Mouse (Mus musculus) cerebellum, adult 9-10 months (tissue): ENCODE measurements at regions not wholly inside any gene's neighbourhood (a gene's known extent, or its start where the extent isn't known, plus 50 kb on each side); places are given as distances from the start of the nearest gene placed in this dataset.
A peak's percentile ranks its signal among the peaks of the same experiment; 100 is the strongest.
"Not testable (repeated sequence)": the region's sequence is repeated elsewhere in the genome, so short reads cannot be mapped to it uniquely, and the experiment has no call there.

ENCODE experiments used
- DNase-seq: peaks from one replicate; pipeline ENCODE4 v3.0.0; 2022

- DNase-seq = no peak
These were observed 174.2 kb upstream of the Cdkn3 start for GRCm38 (mm10) chr14:46586093-46586492.

GRCm38 (mm10) chr14:46578051-46579000 lies 182.0 kb upstream of the Cdkn3 start:
- DNase-seq = no peak

- no peak for DNase-seq
These were observed 184.5 kb upstream of the Cdkn3 start for GRCm38 (mm10) chr14:46575889-46576288.

GRCm38 (mm10) chr14:46575414-46575813 lies 184.9 kb upstream of the Cdkn3 start:
- DNase-seq = no peak

GRCm38 (mm10) chr14:46573401-46573800 lies 182.9 kb upstream of the Bmp4 start:
- DNase-seq = no peak

- DNase-seq = not testable (repeated sequence)
These were observed 182.5 kb upstream of the Bmp4 start for GRCm38 (mm10) chr14:46572972-46573371.

- no peak for DNase-seq
These were observed 181.4 kb upstream of the Bmp4 start for GRCm38 (mm10) chr14:46571841-46572240.

GRCm38 (mm10) chr14:46569273-46569672 lies 178.8 kb upstream of the Bmp4 start:
- DNase-seq = no peak

GRCm38 (mm10) chr14:46567411-46567780 lies 176.9 kb upstream of the Bmp4 start:
- DNase-seq = no peak

- DNase-seq = no peak
These were observed 176.4 kb upstream of the Bmp4 start for GRCm38 (mm10) chr14:46566681-46567410.

GRCm38 (mm10) chr14:46564998-46565397 lies 174.5 kb upstream of the Bmp4 start:
- DNase-seq = peak; percentile 35

- no peak for DNase-seq
These were observed 171.5 kb upstream of the Bmp4 start for GRCm38 (mm10) chr14:46562016-46562415.

GRCm38 (mm10) chr14:46553239-46553638 lies 162.8 kb upstream of the Bmp4 start:
- no peak for DNase-seq

- no peak for DNase-seq
These were observed 155.7 kb upstream of the Bmp4 start for GRCm38 (mm10) chr14:46546146-46546545.

- DNase-seq = no peak
These were observed 149.2 kb upstream of the Bmp4 start for GRCm38 (mm10) chr14:46539466-46540187.

- no peak for DNase-seq
These were observed 145.7 kb upstream of the Bmp4 start for GRCm38 (mm10) chr14:46536002-46536762.

- no peak for DNase-seq
These were observed 142.2 kb upstream of the Bmp4 start for GRCm38 (mm10) chr14:46532697-46533096.

GRCm38 (mm10) chr14:46530452-46530851 lies 140.0 kb upstream of the Bmp4 start:
- no peak for DNase-seq

- no peak for DNase-seq
These were observed 138.7 kb upstream of the Bmp4 start for GRCm38 (mm10) chr14:46529086-46529715.

GRCm38 (mm10) chr14:46517258-46517657 lies 126.8 kb upstream of the Bmp4 start:
- no peak for DNase-seq

GRCm38 (mm10) chr14:46516285-46516684 lies 125.8 kb upstream of the Bmp4 start:
- no peak for DNase-seq
